Mouse (Mus musculus): ENCODE results near the gene Meltf. TPM values are rescaled to one million over a fixed set of nuclear protein-coding genes. Genes with fewer than 3 reads are reported as not detected.
"Not testable (repeated sequence)": the region's sequence is repeated elsewhere in the genome, so short reads cannot be mapped to it uniquely, and the experiment has no call there.

The Meltf gene
- polyA plus RNA-seq, 2 experiments from 2014 or later, result not detected

DNA sequence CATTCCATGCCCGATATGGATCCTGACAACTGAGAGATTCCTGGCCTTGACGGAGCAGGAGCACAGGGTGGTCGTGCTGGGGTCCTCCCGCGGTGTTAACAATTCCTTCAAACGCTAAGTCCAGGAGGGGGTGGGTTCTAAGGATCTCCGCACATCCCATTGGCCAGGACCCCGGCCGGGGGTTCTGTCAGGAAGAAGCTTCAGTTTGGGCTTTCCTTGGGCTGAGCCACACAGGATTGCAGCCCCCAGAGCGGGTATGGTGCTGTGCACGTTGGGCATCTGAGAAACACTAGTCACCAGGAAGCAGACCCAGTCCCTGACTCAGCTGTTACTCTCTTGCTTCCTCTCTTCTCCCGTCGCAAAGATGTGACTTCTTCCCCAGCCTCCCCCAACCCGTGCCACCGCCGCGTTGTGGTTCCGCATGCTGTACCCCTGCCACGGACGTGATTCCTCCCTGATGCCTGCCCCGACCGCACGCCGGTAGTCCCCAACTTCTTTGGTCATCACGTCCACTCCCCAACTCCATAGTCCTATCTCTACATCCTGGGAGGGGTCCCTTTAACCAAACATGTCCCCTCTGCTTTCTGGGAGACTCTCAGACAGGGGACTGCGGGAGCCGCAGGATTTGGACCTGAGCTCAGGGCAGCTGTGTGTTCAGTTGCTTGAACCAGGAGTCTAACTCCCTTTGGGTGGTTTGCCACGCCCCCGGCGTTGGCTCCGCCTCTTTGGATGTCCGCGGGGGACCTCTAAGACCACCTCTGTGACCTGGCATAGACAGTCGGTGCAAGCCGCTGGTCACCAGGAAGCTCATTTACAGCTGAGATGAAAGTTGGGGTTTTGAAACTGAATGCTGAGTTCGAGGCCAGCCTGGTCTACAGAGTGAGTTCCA lies 56.7 kb downstream of the Meltf start:
- peak; percentile 52 for ATAC-seq

DNA sequence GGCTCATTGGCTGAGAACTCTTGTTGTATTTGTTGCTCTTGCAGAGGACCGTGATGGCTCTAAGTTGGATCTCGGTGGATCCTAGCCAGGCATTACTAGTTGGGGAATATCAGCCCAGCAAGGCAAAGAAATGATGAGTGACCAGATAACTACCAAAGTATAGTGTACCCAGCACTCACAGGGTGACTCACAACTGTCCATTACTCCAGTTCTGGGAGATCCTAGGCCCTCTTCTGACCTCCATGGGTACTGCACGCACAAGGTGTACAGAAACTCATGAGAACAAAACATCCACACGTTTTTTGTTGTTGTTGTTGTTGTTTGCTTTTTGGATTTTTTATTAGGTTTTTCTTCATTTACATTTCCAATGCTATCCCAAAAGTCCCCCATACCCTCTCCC lies 58.0 kb downstream of the Meltf start:
- no peak for ATAC-seq

DNA sequence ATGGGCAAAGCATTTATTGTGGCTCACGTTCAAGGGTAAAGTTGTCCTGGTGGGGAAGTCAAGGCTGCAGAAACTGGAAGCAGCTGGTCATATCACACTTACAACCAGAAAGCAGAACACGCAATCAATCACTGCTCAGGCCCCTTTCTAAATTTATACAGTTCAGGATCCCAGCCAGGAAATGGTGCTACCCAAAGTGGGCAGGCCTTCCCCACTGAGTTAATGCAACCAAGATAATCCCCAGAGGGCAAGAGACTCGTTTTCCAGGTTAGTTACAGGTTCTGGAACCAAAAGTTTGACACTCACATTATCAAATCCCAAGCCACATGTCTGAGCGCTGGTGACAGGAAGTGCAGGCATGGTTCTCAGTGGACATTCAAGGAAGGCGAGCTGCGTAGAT lies 60.2 kb downstream of the Meltf start:
- no peak for ATAC-seq

DNA sequence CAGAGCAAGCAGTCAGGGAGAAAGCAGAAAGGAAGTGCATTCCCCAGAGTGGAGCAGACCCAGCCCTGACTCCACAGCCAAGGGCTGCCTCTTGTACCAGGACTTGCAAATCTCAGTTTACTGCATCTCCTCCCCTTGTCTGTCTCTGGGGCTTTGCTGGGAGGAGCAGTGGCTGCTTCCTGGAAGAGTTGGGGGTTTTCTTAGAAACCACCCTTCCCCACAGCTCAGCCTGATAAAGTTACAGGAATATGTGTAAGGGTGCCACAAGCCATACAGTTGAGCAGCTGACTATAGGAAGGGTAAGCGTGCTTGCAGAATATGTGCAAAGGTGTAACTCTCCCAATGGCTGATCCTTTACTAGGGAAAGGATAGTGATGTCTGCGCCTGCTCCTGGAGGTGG lies 62.0 kb downstream of the Meltf start:
- no peak for ATAC-seq

DNA sequence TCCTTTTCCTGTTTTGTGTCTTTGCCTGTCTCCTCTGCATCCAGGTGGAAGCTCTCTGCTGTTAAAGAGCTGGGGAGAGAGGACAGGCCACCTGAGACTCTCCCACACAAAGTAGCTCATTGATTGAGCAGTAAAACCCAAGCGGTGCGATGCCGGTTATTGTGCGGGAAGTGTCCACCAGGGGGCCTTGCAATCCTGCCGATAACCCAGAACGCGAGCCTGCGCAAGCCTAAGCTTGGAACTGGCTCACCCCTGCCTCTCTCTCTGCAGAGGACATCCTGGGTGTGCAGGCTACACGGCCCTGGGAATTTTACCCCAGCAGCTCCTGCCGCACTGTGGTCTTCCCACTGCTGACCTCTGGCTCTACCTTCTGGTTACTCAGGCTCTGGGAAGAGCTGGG lies 65.4 kb downstream of the Meltf start:
- peak; percentile 64 for ATAC-seq

DNA sequence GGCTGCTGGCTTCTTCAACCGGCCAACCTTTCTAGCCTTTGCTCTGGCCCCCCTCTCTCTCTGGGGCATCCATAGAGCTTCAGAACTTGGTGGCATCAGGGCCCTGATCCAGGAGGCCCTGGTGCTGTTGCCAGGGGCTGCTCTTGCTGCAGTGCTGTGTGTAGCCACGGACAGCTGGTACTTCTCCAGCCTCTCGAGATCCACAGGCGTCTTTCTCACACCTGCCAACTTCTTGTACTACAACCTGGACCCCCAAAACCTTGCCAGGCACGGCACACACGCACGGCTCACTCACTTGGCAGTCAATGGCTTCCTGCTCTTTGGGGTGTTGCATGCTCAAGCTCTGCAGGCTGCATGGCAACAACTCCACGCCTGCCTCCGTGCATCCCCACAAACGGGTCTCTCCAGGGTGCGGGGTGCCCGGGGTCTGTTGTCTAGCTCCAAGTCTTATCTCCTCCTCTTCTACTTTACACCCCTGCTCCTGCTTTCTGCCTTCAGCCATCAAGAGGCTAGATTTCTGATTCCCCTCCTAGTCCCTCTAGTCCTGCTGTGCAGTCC lies 66.2 kb downstream of the Meltf start:
- no peak for ATAC-seq

DNA sequence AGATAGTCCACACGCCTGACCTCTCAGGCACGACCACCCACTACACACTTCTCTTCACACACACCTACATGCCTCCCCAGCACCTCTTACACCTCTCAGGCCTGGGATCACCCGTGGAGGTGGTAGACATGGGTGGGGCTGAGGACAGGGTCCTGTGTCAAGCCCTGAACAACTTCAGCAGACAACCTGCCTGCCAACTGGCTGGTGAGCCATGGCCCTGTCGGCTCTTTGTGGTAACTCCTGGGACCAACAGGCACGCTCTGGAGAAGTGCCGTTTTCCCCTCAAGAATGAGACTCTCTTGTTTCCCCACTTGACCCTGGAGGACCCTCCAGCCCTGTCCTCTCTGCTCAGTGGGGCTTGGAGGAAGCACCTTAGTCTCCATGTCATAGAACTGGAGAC lies 66.8 kb downstream of the Meltf start:
- no peak for ATAC-seq

DNA sequence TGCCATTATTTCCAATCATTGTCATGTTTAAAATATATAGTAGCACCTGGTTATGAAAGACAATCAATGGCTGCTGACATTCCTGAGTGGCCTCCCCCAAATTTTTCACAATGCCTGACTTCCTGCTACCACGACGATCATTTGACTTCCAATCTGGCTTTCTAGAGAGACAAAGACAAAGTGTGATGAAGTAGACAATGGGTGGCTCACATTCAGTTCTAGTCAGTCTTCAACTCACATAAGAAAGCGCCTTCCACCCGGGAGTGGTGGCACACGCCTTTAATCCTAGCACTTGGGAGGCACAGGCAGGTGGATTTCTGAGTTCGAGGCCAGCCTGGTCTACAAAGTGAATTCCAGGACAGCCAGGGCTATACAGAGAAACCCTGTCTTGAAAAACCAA lies 67.4 kb downstream of the Meltf start:
- ATAC-seq, result not testable (repeated sequence)

DNA sequence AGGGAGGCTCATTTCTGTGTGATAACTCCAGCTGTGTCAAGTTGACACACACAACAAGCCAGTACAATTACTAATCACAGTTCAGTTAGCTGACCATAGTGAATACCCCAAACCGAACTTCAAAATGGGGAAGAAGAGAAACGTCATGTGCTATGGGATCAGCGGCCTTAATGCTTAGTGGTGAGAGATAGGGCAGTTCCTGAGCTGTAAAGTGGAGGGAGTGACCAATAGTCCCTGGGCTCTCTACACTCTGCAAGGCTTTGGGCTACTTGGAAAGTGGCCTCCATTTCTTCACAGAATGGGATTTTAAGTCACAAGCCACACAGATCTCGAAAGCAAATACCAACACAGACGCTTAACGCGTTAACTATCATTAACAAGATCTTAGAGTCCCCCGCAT lies 68.7 kb downstream of the Meltf start:
- ATAC-seq, result no peak

DNA sequence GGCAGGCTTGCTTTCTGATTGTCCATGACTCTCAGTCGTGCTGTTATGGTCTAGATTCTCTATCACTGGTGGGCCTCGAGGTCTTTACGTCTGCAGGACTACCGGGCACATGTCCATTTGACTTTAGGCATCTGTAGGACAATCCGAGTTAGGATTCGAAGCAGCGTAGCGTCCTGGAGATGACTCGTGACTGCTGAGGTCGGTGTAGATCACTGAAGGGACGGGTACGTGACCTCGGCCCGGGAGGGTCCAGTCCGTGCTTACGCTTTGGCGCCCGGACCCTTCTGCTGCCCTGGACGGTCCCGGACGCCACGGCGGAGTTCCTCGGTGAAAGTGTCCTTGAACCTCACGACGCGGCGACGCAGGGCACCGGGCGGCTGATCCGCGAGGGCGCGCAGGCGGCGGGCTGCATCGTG lies 69.3 kb downstream of the Meltf start:
- ATAC-seq, result peak; percentile 25

DNA sequence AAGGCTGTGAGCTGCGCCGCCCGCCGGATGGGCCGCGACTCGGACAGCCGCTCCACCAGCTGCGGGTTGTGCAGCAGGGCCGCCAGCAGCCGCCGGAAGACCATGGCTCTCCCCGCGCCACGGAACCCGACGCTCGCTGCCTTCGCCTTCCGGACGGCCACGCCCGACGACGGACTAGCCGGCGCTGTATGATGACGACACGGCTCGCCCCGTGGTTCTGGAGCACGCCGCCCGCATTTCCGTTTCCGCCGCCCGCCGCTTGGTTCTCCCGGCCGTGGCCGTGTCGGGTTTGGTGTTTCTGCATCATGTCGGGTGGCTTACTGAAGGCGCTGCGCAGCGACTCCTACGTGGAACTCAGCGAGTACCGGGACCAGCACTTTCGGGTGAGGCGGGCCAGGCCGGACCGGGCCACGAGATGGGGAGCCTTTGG lies 69.8 kb downstream of the Meltf start, which contains the start of the genes 0610012G03Rik and Ncbp2:
Gene 0610012G03Rik (minus strand): TSS at position 150 of the 430 bp plus-strand sequence.
Gene Ncbp2 (plus strand): TSS at position 169 of the 430 bp plus-strand sequence.
- peak; percentile 87 for ATAC-seq

Other genes starting within 250 kb of the Meltf start
- 10 to 100 TPM; 23.9 to 29.4 TPM for gene Dlg1, start 215.4 kb upstream of the Meltf start, polyA plus RNA-seq (2017; shearing (Covaris generic))
- gene Pigz, start 55.0 kb downstream of the Meltf start, polyA plus RNA-seq (2017; shearing (Covaris generic)), result under 1 TPM; 0.65 to 0.67 TPM
- 1 to 10 TPM; 1.3 to 2.6 TPM for gene 0610012G03Rik, start 69.7 kb downstream of the Meltf start, polyA plus RNA-seq (2017; shearing (Covaris generic))
- 10 to 100 TPM; 35.0 to 38.4 TPM for gene Ncbp2, start 69.7 kb downstream of the Meltf start, polyA plus RNA-seq (2017; shearing (Covaris generic))
- gene Senp5, start 124.5 kb downstream of the Meltf start, polyA plus RNA-seq (2017; shearing (Covaris generic)), result 10 to 100 TPM in 1 of 2 experiments, 1 to 10 TPM in 1; 8.3 to 13.3 TPM
- gene Pak2, start 200.5 kb downstream of the Meltf start, polyA plus RNA-seq (2017; shearing (Covaris generic)), result 10 to 100 TPM; 65.2 to 77.0 TPM
- gene Pigx, start 220.9 kb downstream of the Meltf start, polyA plus RNA-seq (2017; shearing (Covaris generic)), result 100 to 1,000 TPM; 108 to 131 TPM
- 10 to 100 TPM; 35.0 to 37.8 TPM for gene Cep19, start 221.0 kb downstream of the Meltf start, polyA plus RNA-seq (2017; shearing (Covaris generic))